Mouse (Mus musculus): ENCODE data around the gene Grk5.
A peak's percentile ranks its signal among the peaks of the same experiment; 100 is the strongest.

The Grk5 gene

GRCm38 (mm10) chr19:61064386-61064785 lies 174.8 kb downstream of the Grk5 start:
- DNase-seq (ENCODE audit: low spot score in 2 of 2), result no peak

DNA sequence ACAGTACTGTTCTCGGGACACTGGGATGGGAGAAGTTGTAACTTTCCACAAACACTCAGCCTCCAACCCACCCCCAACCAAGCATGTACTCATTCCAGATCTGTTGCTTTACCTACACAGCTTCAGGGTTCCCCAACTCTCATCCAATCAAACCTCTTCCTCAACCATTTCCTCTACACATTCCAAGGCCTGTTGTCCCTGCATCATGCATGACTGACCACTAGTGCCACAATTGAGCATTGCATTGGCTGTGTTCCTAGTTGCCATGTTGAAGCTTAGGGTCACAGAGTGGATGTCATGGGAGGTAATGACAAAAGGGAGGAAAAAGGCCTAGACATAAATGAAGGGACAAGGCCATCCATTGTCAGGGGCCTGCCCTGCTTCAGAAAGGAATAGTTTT lies 175.5 kb downstream of the Grk5 start:
- no peak for DNase-seq (ENCODE audit: low spot score in 2 of 2)

DNA sequence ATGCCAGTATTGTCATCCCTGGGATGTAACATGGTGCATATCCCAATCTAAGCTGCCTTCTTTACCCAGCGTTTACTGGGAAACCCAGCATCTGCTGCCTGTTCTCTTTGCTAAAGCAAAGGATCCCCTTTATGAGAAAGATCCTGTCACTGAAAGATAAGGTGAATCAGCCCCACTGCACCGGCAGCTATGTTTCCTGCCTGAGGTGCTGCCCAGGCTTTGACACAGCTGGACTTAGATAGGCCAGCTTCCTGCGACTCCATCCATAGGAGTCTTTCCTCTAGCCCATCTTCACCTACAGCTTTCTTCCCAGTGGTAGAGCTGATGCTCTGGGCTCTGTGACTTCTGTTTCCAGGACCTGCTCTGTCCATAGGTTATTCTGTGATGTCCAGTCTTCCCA lies 189.1 kb downstream of the Grk5 start:
- no peak for DNase-seq (ENCODE audit: low spot score in 2 of 2)

- DNase-seq (ENCODE audit: low spot score in 2 of 2), result no peak
These were observed 190.8 kb downstream of the Grk5 start for GRCm38 (mm10) chr19:61080251-61080749.

DNA sequence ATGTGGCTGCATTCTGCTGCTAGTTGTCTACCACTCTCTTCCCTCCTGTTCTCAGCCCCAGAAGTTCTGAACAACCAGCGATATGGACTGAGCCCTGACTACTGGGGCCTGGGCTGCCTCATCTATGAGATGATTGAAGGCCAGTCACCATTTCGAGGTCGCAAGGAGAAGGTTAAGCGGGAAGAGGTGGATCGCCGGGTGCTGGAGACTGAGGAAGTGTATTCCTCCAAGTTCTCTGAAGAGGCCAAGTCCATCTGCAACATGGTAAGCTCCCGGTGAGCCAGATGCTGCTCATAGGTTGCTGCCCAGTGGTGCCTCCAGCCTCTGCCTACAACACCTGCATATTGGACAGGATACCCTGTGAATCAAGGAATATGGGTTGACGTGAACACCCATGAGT lies 193.5 kb downstream of the Grk5 start:
- DNase-seq (ENCODE audit: low spot score in 2 of 2), result no peak

- peak; percentile 64 to 85 for DNase-seq (ENCODE audit: low spot score in 2 of 2)
These were observed 194.8 kb downstream of the Grk5 start for GRCm38 (mm10) chr19:61084149-61084940.

- DNase-seq (ENCODE audit: low spot score in 2 of 2), result no peak
These were observed 195.7 kb downstream of the Grk5 start for GRCm38 (mm10) chr19:61085217-61085616.

GRCm38 (mm10) chr19:61087781-61088180 lies 198.2 kb downstream of the Grk5 start:
- no peak for DNase-seq (ENCODE audit: low spot score in 2 of 2)

DNA sequence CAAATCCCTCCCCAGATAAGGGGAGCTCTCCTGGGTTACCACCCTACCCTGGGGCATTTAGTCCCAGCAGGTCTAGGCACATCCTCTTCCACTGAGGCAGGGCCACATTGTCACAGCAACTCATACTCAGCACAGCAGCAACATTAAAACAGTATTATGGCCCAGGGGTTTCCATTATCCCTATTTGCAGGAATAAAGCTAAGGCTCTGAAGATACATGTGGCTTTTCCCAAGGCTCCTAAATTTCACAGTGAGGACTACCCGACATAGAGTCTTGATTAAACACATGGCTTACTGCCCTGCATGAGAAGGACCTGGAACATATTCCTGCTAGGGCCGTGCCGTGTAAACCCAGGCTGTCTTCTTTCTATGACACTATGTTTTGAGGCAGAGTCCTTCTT lies 199.5 kb downstream of the Grk5 start:
- DNase-seq (ENCODE audit: low spot score in 2 of 2), result no peak

DNA sequence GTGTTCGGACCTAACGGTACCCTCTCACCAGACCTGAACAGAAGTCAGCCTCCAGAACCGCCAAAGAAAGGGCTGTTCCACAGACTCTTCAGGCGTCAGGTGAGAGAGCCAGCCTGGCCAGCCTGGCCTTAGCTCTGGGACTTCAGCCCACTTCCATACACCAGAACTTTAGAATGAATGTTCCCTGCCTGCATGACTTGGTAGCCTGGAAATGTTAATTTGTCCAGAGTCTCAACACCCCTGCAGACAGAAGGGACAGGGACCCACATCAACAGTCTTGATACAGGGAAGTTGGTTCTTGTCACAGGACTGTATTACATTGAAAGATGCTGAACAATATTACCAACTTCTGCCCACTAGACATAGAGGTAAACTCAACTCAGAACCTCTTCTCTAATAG lies 201.0 kb downstream of the Grk5 start:
- no peak for DNase-seq (ENCODE audit: low spot score in 2 of 2)

- no peak for DNase-seq (ENCODE audit: low spot score in 2 of 2)
These were observed 207.2 kb downstream of the Grk5 start for GRCm38 (mm10) chr19:61096776-61097175.

DNA sequence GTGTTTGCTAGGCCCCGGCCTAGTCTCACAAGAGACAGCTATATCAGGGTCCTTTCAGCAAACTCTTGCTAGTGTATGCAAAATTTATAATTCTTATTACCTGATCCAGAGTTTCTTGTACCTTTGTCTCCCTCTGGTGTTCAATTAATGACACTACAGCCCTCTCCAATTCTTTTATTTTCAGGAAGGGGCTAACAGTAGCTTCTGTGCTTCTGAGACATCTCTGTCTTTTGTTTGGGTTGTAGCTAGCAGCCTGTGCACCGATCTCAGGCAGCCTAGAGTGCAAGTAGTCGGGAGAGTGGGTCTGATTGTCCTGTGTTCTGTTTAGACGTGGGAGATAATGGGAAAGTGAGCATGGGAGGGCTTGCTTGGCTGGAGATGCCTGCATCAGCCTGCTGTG lies 208.2 kb downstream of the Grk5 start:
- DNase-seq (ENCODE audit: low spot score in 2 of 2), result no peak

DNA sequence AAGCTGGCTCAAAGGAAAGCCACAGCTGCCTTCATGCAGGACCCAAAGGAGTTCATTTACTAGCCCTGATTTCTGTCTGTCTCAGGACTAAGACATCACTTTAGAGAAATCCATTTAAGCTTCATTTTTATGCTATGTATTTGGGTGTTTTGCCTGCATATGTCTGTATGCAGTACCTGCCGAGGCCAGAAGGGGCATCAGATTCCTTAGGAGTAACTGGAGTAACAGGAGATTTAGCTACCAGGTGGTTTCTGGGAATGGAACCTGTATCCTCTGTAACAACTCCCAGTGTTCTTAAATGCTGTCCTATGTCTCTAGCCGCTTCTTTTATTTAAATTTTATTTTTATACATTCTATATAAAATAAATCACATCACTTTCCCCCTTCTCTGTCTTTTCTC lies 220.6 kb downstream of the Grk5 start:
- peak in 1 of 2 experiments; percentile 31 for DNase-seq (ENCODE audit: low spot score in 2 of 2)

- DNase-seq (ENCODE audit: low spot score in 2 of 2), result no peak
These were observed 241.5 kb downstream of the Grk5 start for GRCm38 (mm10) chr19:61131096-61131495.

- no peak for DNase-seq (ENCODE audit: low spot score in 2 of 2)
These were observed 249.1 kb downstream of the Grk5 start for GRCm38 (mm10) chr19:61138655-61139054.

GRCm38 (mm10) chr19:61140342-61141206 lies 251.0 kb downstream of the Grk5 start, which contains the start of gene Zfp950:
TSS of gene Zfp950 (minus strand) at chr19:61140840.
- peak; percentile 77 to 81 for DNase-seq (ENCODE audit: low spot score in 2 of 2)

- no peak for DNase-seq (ENCODE audit: low spot score in 2 of 2)
These were observed 251.8 kb downstream of the Grk5 start for GRCm38 (mm10) chr19:61141299-61141698.

All from thymus, postnatal 10 days (tissue).